Mouse (Mus musculus) bone marrow, adult 2 months (tissue): ENCODE results near the gene Gm15737. TPM values are rescaled to one million over a fixed set of nuclear protein-coding genes. Genes with fewer than 3 reads are reported as not detected.

ENCODE experiments used
- H3K27ac ChIP-seq: fragments of 200-500 bp; 2 replicates; pipeline ENCODE4 v1.5.1; 2012; ENCODE audit warnings: low read depth, mild to moderate bottlenecking, control low read depth, inconsistent platforms, low read length; ENCODE audit not compliant: control insufficient read depth, poor library complexity, insufficient read depth
- H3K4me1 ChIP-seq: fragments of 200-500 bp; 2 replicates; pipeline ENCODE4 v1.6.1; 2011; ENCODE audit warnings: low read length; ENCODE audit not compliant: control insufficient read depth, insufficient read depth
- H3K4me3 ChIP-seq: fragments of 200-500 bp; replicated peaks from 2 replicates; pipeline ENCODE3; 2011; ENCODE audit warnings: mild to moderate bottlenecking, low read depth, low read length, control low read depth; ENCODE audit not compliant: control insufficient read depth
- CTCF ChIP-seq: fragments of 200-500 bp; IDR thresholded peaks from 2 replicates; pipeline ENCODE4 v1.5.1; 2011; ENCODE audit warnings: low read length, control low read depth; ENCODE audit not compliant: control insufficient read depth, insufficient read depth
- POLR2A ChIP-seq: fragments of 200-500 bp; IDR thresholded peaks from 2 replicates; pipeline ENCODE4 v1.6.1; 2011; ENCODE audit warnings: low read depth, mild to moderate bottlenecking, control low read depth, low read length, borderline replicate concordance; ENCODE audit not compliant: control insufficient read depth
- WGBS: fragments of 180-500 bp; shearing (Covaris S2); methylation state at CpG from one replicate; pipeline ENCODE4 v1.1.7; 2018; 5-methylcytosine and 5-hydroxymethylcytosine counted together
- polyA plus RNA-seq: library from polyadenylated mRNA; stranded (reverse); fragments of >200 nt; gene quantifications from 2 replicates; pipeline ENCODE4 v1.2.4, GENCODE M21; 2011; ENCODE audit warnings: low replicate concordance; ENCODE audit not compliant: missing spikeins, insufficient read depth, insufficient read length

The Gm15737 gene
- polyA plus RNA-seq = not detected in 2 replicates

- TF ChIP-seq CTCF (no peak), POLR2A (no peak)
- H3K27ac ChIP-seq = no peak within 1 kb of the TSS
- WGBS = 66% methylated on average over 4 of the region's 4 CpGs
Measured at GRCm38 (mm10) chr6:92869089-92869581, at the start of gene Gm15737. TSS of gene Gm15737 (plus strand) at chr6:92869357.

DNA sequence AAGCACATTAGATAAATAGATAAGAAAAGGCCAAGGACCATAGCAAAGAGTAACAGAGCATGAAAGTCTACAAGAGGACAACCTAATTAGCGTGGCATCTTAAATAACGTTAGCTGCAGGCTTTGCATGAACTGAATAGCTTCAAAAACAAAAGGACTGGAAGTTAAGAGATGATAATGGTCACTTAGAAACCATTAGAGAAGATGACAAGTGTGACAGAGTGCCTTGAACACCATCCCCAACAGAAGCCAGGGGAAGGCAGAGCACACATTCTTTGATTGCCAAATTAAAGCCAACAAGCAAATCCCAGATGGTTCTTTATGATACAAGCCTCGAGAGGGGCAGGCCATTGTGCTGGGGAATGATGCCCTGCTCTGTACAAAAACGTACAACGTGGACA lies 47.6 kb upstream of the Gm15737 start:
- H3K27ac ChIP-seq = no peak overlapping the region
- TF ChIP-seq POLR2A (no peak), CTCF (no peak)
- no peak overlapping the region for H3K4me3 ChIP-seq
- 69% methylated on average over 5 of the region's 5 CpGs for WGBS
- H3K4me1 ChIP-seq = no peaks in the 10 kb centered on the region

More at GRCm38 (mm10) chr6:92869089-92869581, at the start of gene Gm15737:
- H3K4me3 ChIP-seq = no peak within 1 kb of the TSS
- no peaks in the 10 kb centered on the region for H3K4me1 ChIP-seq

DNA sequence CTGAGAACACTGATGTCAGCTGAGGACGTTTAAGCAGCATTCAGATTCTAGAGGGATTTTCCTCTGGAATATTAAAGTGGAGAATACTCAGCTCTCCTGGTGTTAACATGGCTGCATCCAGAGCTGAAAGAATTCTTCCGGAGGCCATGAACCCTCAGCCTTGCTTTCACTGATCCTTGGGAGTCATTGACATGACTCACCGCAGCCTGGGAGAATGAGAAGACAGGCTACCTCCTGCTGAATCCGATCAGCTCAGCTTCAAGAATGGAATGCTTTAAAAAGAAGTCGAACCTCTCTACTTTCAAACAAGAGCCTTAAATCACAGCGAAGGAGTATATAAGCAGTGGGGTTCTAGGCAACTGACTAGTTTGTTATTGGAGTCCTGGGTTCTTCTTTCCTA lies 47.2 kb upstream of the Gm15737 start:
- TF ChIP-seq POLR2A = no peak
- TF ChIP-seq CTCF = no peak
- 71% methylated on average over 6 of the region's 6 CpGs for WGBS
- no peak overlapping the region for H3K27ac ChIP-seq
- H3K4me1 ChIP-seq = no peaks in the 10 kb centered on the region
- H3K4me3 ChIP-seq = no peak overlapping the region

GRCm38 (mm10) chr6:92823991-92824390 lies 45.2 kb upstream of the Gm15737 start:
- no peak overlapping the region for H3K27ac ChIP-seq

GRCm38 (mm10) chr6:92826561-92826960 lies 42.6 kb upstream of the Gm15737 start:
- Histone ChIP-seq H3K4me3 (no peak overlapping the region), H3K27ac (no peak overlapping the region), H3K4me1 (no peaks in the 10 kb centered on the region)
- 61% methylated on average over 5 of the region's 5 CpGs for WGBS
- no peak for TF ChIP-seq POLR2A
- TF ChIP-seq CTCF = no peak

More at GRCm38 (mm10) chr6:92823991-92824390, 45.2 kb upstream of the Gm15737 start:
- Histone ChIP-seq H3K4me3 (no peak overlapping the region), H3K4me1 (no peaks in the 10 kb centered on the region)
- no peak for TF ChIP-seq CTCF
- no peak for TF ChIP-seq POLR2A
- WGBS = 77% methylated on average over 7 of the region's 7 CpGs

GRCm38 (mm10) chr6:92827360-92827759 lies 41.8 kb upstream of the Gm15737 start:
- Histone ChIP-seq H3K4me3 (no peak overlapping the region), H3K27ac (no peak overlapping the region), H3K4me1 (no peaks in the 10 kb centered on the region)
- 72% methylated on average over 5 of the region's 5 CpGs for WGBS
- TF ChIP-seq CTCF (no peak), POLR2A (no peak)

DNA sequence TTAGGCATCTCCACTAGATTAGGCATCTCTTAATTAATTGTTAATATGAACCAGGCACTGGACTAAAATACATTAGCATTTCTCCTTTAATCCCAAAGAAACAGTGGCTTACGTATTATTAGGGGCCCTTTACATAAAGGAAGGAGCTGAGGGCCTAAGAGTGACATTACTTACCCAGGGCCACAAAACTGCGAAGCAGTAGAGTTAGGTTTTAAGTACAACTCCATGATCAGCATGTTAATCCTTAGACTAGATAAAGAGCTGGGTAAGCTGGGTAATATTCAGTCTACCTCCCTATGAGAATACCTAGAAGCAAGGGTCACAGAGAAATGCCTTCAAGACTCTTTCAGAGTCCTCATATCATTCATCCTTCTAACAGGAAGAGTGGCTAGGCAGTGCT lies 40.0 kb upstream of the Gm15737 start:
- no peaks in the 10 kb centered on the region for H3K4me1 ChIP-seq
- no peak overlapping the region for H3K27ac ChIP-seq
- 69% methylated on average over 2 of the region's 2 CpGs for WGBS
- TF ChIP-seq CTCF (no peak), POLR2A (no peak)
- H3K4me3 ChIP-seq = no peak overlapping the region

GRCm38 (mm10) chr6:92831106-92831505 lies 38.1 kb upstream of the Gm15737 start:
- Histone ChIP-seq H3K27ac (no peak overlapping the region), H3K4me1 (no peaks in the 10 kb centered on the region), H3K4me3 (no peak overlapping the region)
- 65% methylated on average over 2 of the region's 2 CpGs for WGBS
- TF ChIP-seq POLR2A = no peak
- no peak for TF ChIP-seq CTCF

GRCm38 (mm10) chr6:92842000-92842399 lies 27.2 kb upstream of the Gm15737 start:
- Histone ChIP-seq H3K27ac (no peak overlapping the region), H3K4me3 (no peak overlapping the region), H3K4me1 (no peaks in the 10 kb centered on the region)
- no peak for TF ChIP-seq CTCF
- TF ChIP-seq POLR2A = no peak
- WGBS = 74% methylated on average over 2 of the region's 2 CpGs
